Mouse (Mus musculus): ENCODE results near the gene Foxk2. TPM values are rescaled to one million over a fixed set of nuclear protein-coding genes. Genes with fewer than 3 reads are reported as not detected.
"Not testable (repeated sequence)": the region's sequence is repeated elsewhere in the genome, so short reads cannot be mapped to it uniquely, and the experiment has no call there.

Foxk2 gene
- polyA plus RNA-seq, 1 experiment from 2014 or later = 8.0 TPM

GRCm38 (mm10) chr11:121289859-121290258, 30.1 kb downstream of the Foxk2 start:
- no peaks in the 10 kb centered on the region for H3K27me3 ChIP-seq
- no peaks in the 10 kb centered on the region for H3K9me3 ChIP-seq (replicated peaks)
- peaks cover 69% of the 10 kb centered on the region for H3K36me3 ChIP-seq
- H3K4me2 ChIP-seq (replicated peaks) = no peak overlapping the region
- WGBS = 88% methylated on average over 3 of the region's 3 CpGs
- H3K4me3 ChIP-seq (replicated peaks) = no peak overlapping the region
- H3K4me1 ChIP-seq = no peaks in the 10 kb centered on the region
- H3K27ac ChIP-seq (replicated peaks) = no peak overlapping the region
- H3K9ac ChIP-seq = no peak overlapping the region
- ATAC-seq (ENCODE audit: insufficient number of reproducible peaks, low FRiP score, low TSS enrichment, low read depth) = no peak

GRCm38 (mm10) chr11:121294771-121295170, 35.0 kb downstream of the Foxk2 start:
- H3K4me2 ChIP-seq (replicated peaks) = no peak overlapping the region
- ATAC-seq (ENCODE audit: insufficient number of reproducible peaks, low FRiP score, low TSS enrichment, low read depth) = no peak
- no peak overlapping the region for H3K27ac ChIP-seq (replicated peaks)
- no peaks in the 10 kb centered on the region for H3K4me1 ChIP-seq
- WGBS = 95% methylated on average over 5 of the region's 5 CpGs
- no peaks in the 10 kb centered on the region for H3K27me3 ChIP-seq
- H3K9ac ChIP-seq = no peak overlapping the region
- peaks cover 68% of the 10 kb centered on the region for H3K36me3 ChIP-seq
- H3K9me3 ChIP-seq (replicated peaks) = no peaks in the 10 kb centered on the region
- H3K4me3 ChIP-seq (replicated peaks) = no peak overlapping the region

- WGBS = 84% methylated on average over 8 of the region's 8 CpGs
- no peaks in the 10 kb centered on the region for H3K27me3 ChIP-seq
- H3K4me2 ChIP-seq (replicated peaks) = no peak overlapping the region
- no peak overlapping the region for H3K27ac ChIP-seq (replicated peaks)
- H3K36me3 ChIP-seq = peaks cover 73% of the 10 kb centered on the region
- H3K9me3 ChIP-seq (replicated peaks) = no peaks in the 10 kb centered on the region
- no peak; the same call in 1 of the 2 replicates for ATAC-seq (ENCODE audit: insufficient number of reproducible peaks, low FRiP score, low TSS enrichment, low read depth)
- H3K4me3 ChIP-seq (replicated peaks) = no peak overlapping the region
- no peak overlapping the region for H3K9ac ChIP-seq
- H3K4me1 ChIP-seq = no peaks in the 10 kb centered on the region
These were observed 38.7 kb downstream of the Foxk2 start for GRCm38 (mm10) chr11:121298493-121298892.

GRCm38 (mm10) chr11:121300265-121300664, 40.5 kb downstream of the Foxk2 start:
- no peak for ATAC-seq (ENCODE audit: insufficient number of reproducible peaks, low FRiP score, low TSS enrichment, low read depth)
- no peaks in the 10 kb centered on the region for H3K27me3 ChIP-seq
- no peaks in the 10 kb centered on the region for H3K4me1 ChIP-seq
- peaks cover 84% of the 10 kb centered on the region for H3K36me3 ChIP-seq
- H3K4me2 ChIP-seq (replicated peaks) = no peak overlapping the region
- no peak overlapping the region for H3K9ac ChIP-seq
- no peaks in the 10 kb centered on the region for H3K9me3 ChIP-seq (replicated peaks)
- 93% methylated on average over 9 of the region's 9 CpGs for WGBS
- no peak overlapping the region for H3K4me3 ChIP-seq (replicated peaks)
- no peak overlapping the region for H3K27ac ChIP-seq (replicated peaks)

- no peak overlapping the region for H3K4me3 ChIP-seq (replicated peaks)
- H3K4me1 ChIP-seq = no peaks in the 10 kb centered on the region
- WGBS = 94% methylated on average over 6 of the region's 6 CpGs
- H3K36me3 ChIP-seq = peaks cover 84% of the 10 kb centered on the region
- H3K9me3 ChIP-seq (replicated peaks) = 0 out of 2 replicates have a peak, but pooled peaks cover 4% of the 10 kb centered on the region
- no peak overlapping the region for H3K4me2 ChIP-seq (replicated peaks)
- no peaks in the 10 kb centered on the region for H3K27me3 ChIP-seq
- H3K27ac ChIP-seq (replicated peaks) = no peak overlapping the region
- ATAC-seq (ENCODE audit: insufficient number of reproducible peaks, low FRiP score, low TSS enrichment, low read depth) = no peak
- no peak overlapping the region for H3K9ac ChIP-seq
These were observed 45.6 kb downstream of the Foxk2 start for GRCm38 (mm10) chr11:121305371-121305770.

- no peaks in the 10 kb centered on the region for H3K4me1 ChIP-seq
- H3K9ac ChIP-seq = no peak overlapping the region
- 0 out of 2 replicates have a peak, but pooled peaks cover 8% of the 10 kb centered on the region for H3K9me3 ChIP-seq (replicated peaks)
- no peak overlapping the region for H3K4me3 ChIP-seq (replicated peaks)
- H3K4me2 ChIP-seq (replicated peaks) = no peak overlapping the region
- H3K27me3 ChIP-seq = no peaks in the 10 kb centered on the region
- H3K36me3 ChIP-seq = peaks cover 82% of the 10 kb centered on the region
- ATAC-seq (ENCODE audit: insufficient number of reproducible peaks, low FRiP score, low TSS enrichment, low read depth) = no peak
- 93% methylated on average over 8 of the region's 8 CpGs for WGBS
- H3K27ac ChIP-seq (replicated peaks) = no peak overlapping the region
These were observed 46.8 kb downstream of the Foxk2 start for GRCm38 (mm10) chr11:121306608-121307007.

GRCm38 (mm10) chr11:121307712-121308111, 47.9 kb downstream of the Foxk2 start:
- not testable (repeated sequence) for ATAC-seq (ENCODE audit: insufficient number of reproducible peaks, low FRiP score, low TSS enrichment, low read depth); H3K9ac ChIP-seq; H3K9me3 ChIP-seq (replicated peaks); H3K4me2 ChIP-seq (replicated peaks); H3K4me1 ChIP-seq; H3K27me3 ChIP-seq; H3K27ac ChIP-seq (replicated peaks); H3K4me3 ChIP-seq (replicated peaks)
- 95% methylated on average over 6 of the region's 6 CpGs for WGBS
- H3K36me3 ChIP-seq = peaks cover 71% of the 10 kb centered on the region

- Histone ChIP-seq H3K4me2 (replicated peaks) (no peak overlapping the region), H3K4me3 (replicated peaks) (no peak overlapping the region), H3K9me3 (replicated peaks) (peaks cover 2% of the 10 kb centered on the region; the same call in 1 of the 2 replicates), H3K27me3 (no peaks in the 10 kb centered on the region), H3K36me3 (peaks cover 48% of the 10 kb centered on the region), H3K27ac (replicated peaks) (no peak overlapping the region), H3K4me1 (no peaks in the 10 kb centered on the region), H3K9ac (no peak overlapping the region)
- WGBS = 76% methylated on average over 1 of the region's 1 CpGs
- no peak for ATAC-seq (ENCODE audit: insufficient number of reproducible peaks, low FRiP score, low TSS enrichment, low read depth)
These were observed 66.2 kb downstream of the Foxk2 start for GRCm38 (mm10) chr11:121326034-121326433.

- no peak for ATAC-seq (ENCODE audit: insufficient number of reproducible peaks, low FRiP score, low TSS enrichment, low read depth)
- Histone ChIP-seq H3K9me3 (replicated peaks) (no peaks in the 10 kb centered on the region), H3K27me3 (no peaks in the 10 kb centered on the region), H3K4me1 (no peaks in the 10 kb centered on the region), H3K4me2 (replicated peaks) (no peak overlapping the region), H3K4me3 (replicated peaks) (no peak overlapping the region), H3K36me3 (peaks cover 50% of the 10 kb centered on the region), H3K9ac (no peak overlapping the region), H3K27ac (replicated peaks) (no peak overlapping the region)
- WGBS = 96% methylated on average over 5 of the region's 5 CpGs
These were observed 66.9 kb downstream of the Foxk2 start for GRCm38 (mm10) chr11:121326681-121327080.

- no peak overlapping the region for H3K4me3 ChIP-seq (replicated peaks)
- H3K36me3 ChIP-seq = peaks cover 59% of the 10 kb centered on the region
- H3K27me3 ChIP-seq = no peaks in the 10 kb centered on the region
- H3K9ac ChIP-seq = no peak overlapping the region
- no peak overlapping the region for H3K4me2 ChIP-seq (replicated peaks)
- no peaks in the 10 kb centered on the region for H3K9me3 ChIP-seq (replicated peaks)
- WGBS = 95% methylated on average over 9 of the region's 9 CpGs
- H3K4me1 ChIP-seq = no peaks in the 10 kb centered on the region
- H3K27ac ChIP-seq (replicated peaks) = no peak overlapping the region
- no peak for ATAC-seq (ENCODE audit: insufficient number of reproducible peaks, low FRiP score, low TSS enrichment, low read depth)
These were observed 68.4 kb downstream of the Foxk2 start for GRCm38 (mm10) chr11:121328206-121328605.

- no peaks in the 10 kb centered on the region for H3K4me1 ChIP-seq
- H3K36me3 ChIP-seq = peaks cover 60% of the 10 kb centered on the region
- H3K9ac ChIP-seq = no peak overlapping the region
- H3K4me2 ChIP-seq (replicated peaks) = no peak overlapping the region
- H3K27me3 ChIP-seq = no peaks in the 10 kb centered on the region
- no peak for ATAC-seq (ENCODE audit: insufficient number of reproducible peaks, low FRiP score, low TSS enrichment, low read depth)
- H3K4me3 ChIP-seq (replicated peaks) = no peak overlapping the region
- no peak overlapping the region for H3K27ac ChIP-seq (replicated peaks)
- no peaks in the 10 kb centered on the region for H3K9me3 ChIP-seq (replicated peaks)
These were observed 68.8 kb downstream of the Foxk2 start for GRCm38 (mm10) chr11:121328619-121329018.

GRCm38 (mm10) chr11:121331641-121332040, 71.9 kb downstream of the Foxk2 start:
- peaks cover 80% of the 10 kb centered on the region for H3K36me3 ChIP-seq
- 95% methylated on average over 3 of the region's 3 CpGs for WGBS
- H3K4me2 ChIP-seq (replicated peaks) = no peak overlapping the region
- H3K4me1 ChIP-seq = no peaks in the 10 kb centered on the region
- H3K9me3 ChIP-seq (replicated peaks) = no peaks in the 10 kb centered on the region
- no peak overlapping the region for H3K9ac ChIP-seq
- no peak for ATAC-seq (ENCODE audit: insufficient number of reproducible peaks, low FRiP score, low TSS enrichment, low read depth)
- H3K27me3 ChIP-seq = no peaks in the 10 kb centered on the region
- H3K27ac ChIP-seq (replicated peaks) = no peak overlapping the region
- H3K4me3 ChIP-seq (replicated peaks) = no peak overlapping the region

Measured in embryonic facial prominence, embryonic 15.5 days (tissue).